Mouse (Mus musculus): ENCODE data around the gene Cables2. TPM values are rescaled to one million over a fixed set of nuclear protein-coding genes. Genes with fewer than 3 reads are reported as not detected.

The Cables2 gene
- 12.3 and 14.5 TPM in 2 replicates for polyA plus RNA-seq (2012; rRNA removed)

GRCm38 (mm10) chr2:180273394-180274244 lies at the start of gene Cables2:
Gene Cables2, minus strand, starts transcription at chr2:180273496.

GRCm38 (mm10) chr2:180289440-180290108 lies 16.3 kb upstream of the Cables2 start, which contains the start of gene Rbbp8nl:
Gene Rbbp8nl, minus strand, starts transcription at chr2:180289879.

DNA sequence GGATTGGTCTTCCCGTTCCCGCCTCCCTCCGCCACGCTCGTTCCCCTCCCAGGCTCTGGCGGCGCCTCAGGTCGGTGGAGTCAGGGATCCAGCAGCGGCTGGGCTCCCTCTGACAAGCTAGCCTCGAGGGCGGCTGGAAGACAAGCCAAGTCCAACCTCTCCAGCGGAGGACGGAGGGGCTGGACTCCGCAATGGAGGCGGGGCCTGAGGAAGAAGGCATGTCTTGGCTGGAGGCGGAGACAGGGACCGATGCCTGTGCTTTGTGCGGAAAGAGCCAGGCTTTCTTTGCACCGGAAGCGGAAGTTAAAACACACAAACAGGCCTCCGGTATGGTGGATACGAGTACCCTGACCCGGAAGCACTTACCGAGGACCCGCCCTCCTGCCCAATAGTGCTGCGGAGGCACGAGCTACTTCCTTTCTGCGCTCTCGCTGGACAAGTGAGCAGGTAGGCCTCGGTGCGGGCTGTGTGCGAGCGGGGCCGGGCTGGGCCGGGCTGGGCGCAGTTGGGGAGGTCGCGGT lies 16.2 kb downstream of the Cables2 start, which contains the start of gene Rps21:
Rps21 (plus strand) TSS at position 377 of the 521 bp plus-strand sequence.

GRCm38 (mm10) chr2:180225762-180226378 lies 47.4 kb downstream of the Cables2 start, which contains the start of gene Lama5:
Gene Lama5, minus strand, starts transcription at chr2:180225859.

Other genes starting within 250 kb of the Cables2 start
- gene Lsm14b, start 248.5 kb downstream of the Cables2 start, polyA plus RNA-seq (2012; rRNA removed), result 11.3 and 12.3 TPM in 2 replicates
- gene Psma7, start 231.1 kb downstream of the Cables2 start, polyA plus RNA-seq (2012; rRNA removed), result 67.9 and 71.5 TPM in 2 replicates
- gene Ss18l1, start 231.0 kb downstream of the Cables2 start, polyA plus RNA-seq (2012; rRNA removed), result 2.3 and 2.5 TPM in 2 replicates
- gene Mtg2, start 202.9 kb downstream of the Cables2 start, polyA plus RNA-seq (2012; rRNA removed), result 5.5 and 7.4 TPM in 2 replicates
- gene Hrh3, start 169.0 kb downstream of the Cables2 start, polyA plus RNA-seq (2012; rRNA removed), result 0.04 and 0.20 TPM in 2 replicates
- 25.3 and 25.7 TPM in 2 replicates for gene Osbpl2, start 154.2 kb downstream of the Cables2 start, polyA plus RNA-seq (2012; rRNA removed)
- 92.0 and 132 TPM in 2 replicates for gene Adrm1, start 102.0 kb downstream of the Cables2 start, polyA plus RNA-seq (2012; rRNA removed)
- 43.7 and 49.6 TPM in 2 replicates for gene Lama5, start 47.6 kb downstream of the Cables2 start, polyA plus RNA-seq (2012; rRNA removed)
- gene Rps21, start 16.1 kb downstream of the Cables2 start, polyA plus RNA-seq (2012; rRNA removed), result 954 and 1,766 TPM in 2 replicates
- gene Rbbp8nl, start 16.4 kb upstream of the Cables2 start, polyA plus RNA-seq (2012; rRNA removed), result 4.3 and 4.4 TPM in 2 replicates
- 23.4 and 30.8 TPM in 2 replicates for gene Gata5, start 61.2 kb upstream of the Cables2 start, polyA plus RNA-seq (2012; rRNA removed)
- 19.2 and 24.8 TPM in 2 replicates for gene Slco4a1, start 182.7 kb upstream of the Cables2 start, polyA plus RNA-seq (2012; rRNA removed)
- 0.13 TPM in 2 replicates for gene Ntsr1, start 226.5 kb upstream of the Cables2 start, polyA plus RNA-seq (2012; rRNA removed)

All from stomach, adult 2 months (tissue).